Mouse (Mus musculus) urinary bladder, postnatal 25 days (tissue): ENCODE measurements around the gene A330070K13Rik.

Experiments used
- DNase-seq: peaks from one replicate; pipeline ENCODE4 v3.0.0; 2022; ENCODE audit warnings: low spot score

A330070K13Rik gene

GRCm38 (mm10) chr5:130329889-130330288, 54.5 kb downstream of the A330070K13Rik start:
- DNase-seq, result no peak
